Mouse (Mus musculus): ENCODE results near the gene Mrpl58. TPM values are rescaled to one million over a fixed set of nuclear protein-coding genes. Genes with fewer than 3 reads are reported as not detected.

The Mrpl58 gene
- polyA plus RNA-seq, 1 experiment: 146 TPM

GRCm38 (mm10) chr11:115366706-115367394 is 36.7 kb upstream of the Mrpl58 start:
- no peak overlapping the region for H3K27ac ChIP-seq (ENCODE audit: insufficient read depth, low read depth, low read length)
- DNase-seq: no peak
- no peaks in the 10 kb centered on the region for H3K36me3 ChIP-seq (ENCODE audit: control insufficient read depth, insufficient read depth, low read length)
- TF ChIP-seq CTCF (conservative IDR thresholded peaks at IDR 0.05; ENCODE audit: insufficient read depth, insufficient read length, low read depth, low read length) (no peak), POLR2A (IDR thresholded peaks at IDR 0.05; ENCODE audit: low read depth, low read length) (no peak)
- no peaks in the 10 kb centered on the region for H3K4me1 ChIP-seq (ENCODE audit: control insufficient read depth, insufficient read depth, low read length)
- H3K4me3 ChIP-seq (ENCODE audit: insufficient read depth, low read depth, low read length): peak overlapping the region; percentile 60
- 13% methylated on average over 28 of the region's 28 CpGs for WGBS
- H3K27me3 ChIP-seq (replicated peaks; ENCODE audit: control insufficient read depth, insufficient read depth, low read length): no peaks in the 10 kb centered on the region

- Histone ChIP-seq H3K4me3 (ENCODE audit: insufficient read depth, low read depth, low read length) (peak within 1 kb of the TSS; percentile 60), H3K27ac (ENCODE audit: insufficient read depth, low read depth, low read length) (no peak within 1 kb of the TSS), H3K27me3 (replicated peaks; ENCODE audit: control insufficient read depth, insufficient read depth, low read length) (no peaks in the 10 kb centered on the region), H3K4me1 (ENCODE audit: control insufficient read depth, insufficient read depth, low read length) (no peaks in the 10 kb centered on the region), H3K36me3 (ENCODE audit: control insufficient read depth, insufficient read depth, low read length) (no peaks in the 10 kb centered on the region)
- peak; percentile 89 for DNase-seq
- TF ChIP-seq POLR2A (IDR thresholded peaks at IDR 0.05; ENCODE audit: low read depth, low read length) (no peak), CTCF (conservative IDR thresholded peaks at IDR 0.05; ENCODE audit: insufficient read depth, insufficient read length, low read depth, low read length) (no peak)
- WGBS: under 1% methylated on average over 39 of the region's 39 CpGs
These were observed 36.1 kb upstream of the Mrpl58 start, which contains the start of gene Hid1 for GRCm38 (mm10) chr11:115367395-115367944. TSS of gene Hid1 (minus strand) at chr11:115367756.

- no peak for DNase-seq
- Histone ChIP-seq H3K4me1 (ENCODE audit: control insufficient read depth, insufficient read depth, low read length) (peaks cover 5% of the 10 kb centered on the region), H3K4me3 (ENCODE audit: insufficient read depth, low read depth, low read length) (no peak overlapping the region), H3K27ac (ENCODE audit: insufficient read depth, low read depth, low read length) (no peak overlapping the region), H3K36me3 (ENCODE audit: control insufficient read depth, insufficient read depth, low read length) (no peaks in the 10 kb centered on the region), H3K27me3 (replicated peaks; ENCODE audit: control insufficient read depth, insufficient read depth, low read length) (no peaks in the 10 kb centered on the region)
- TF ChIP-seq POLR2A (IDR thresholded peaks at IDR 0.05; ENCODE audit: low read depth, low read length): no peak
- no peak for TF ChIP-seq CTCF (conservative IDR thresholded peaks at IDR 0.05; ENCODE audit: insufficient read depth, insufficient read length, low read depth, low read length)
- 72% methylated on average over 7 of the region's 7 CpGs for WGBS
These were observed 33.2 kb upstream of the Mrpl58 start for GRCm38 (mm10) chr11:115370368-115370767.

- H3K4me3 ChIP-seq (ENCODE audit: insufficient read depth, low read depth, low read length): no peak overlapping the region
- DNase-seq: no peak
- H3K27me3 ChIP-seq (replicated peaks; ENCODE audit: control insufficient read depth, insufficient read depth, low read length): no peaks in the 10 kb centered on the region
- no peak for TF ChIP-seq POLR2A (IDR thresholded peaks at IDR 0.05; ENCODE audit: low read depth, low read length)
- TF ChIP-seq CTCF (conservative IDR thresholded peaks at IDR 0.05; ENCODE audit: insufficient read depth, insufficient read length, low read depth, low read length): no peak
- H3K4me1 ChIP-seq (ENCODE audit: control insufficient read depth, insufficient read depth, low read length): peaks cover 5% of the 10 kb centered on the region
- 75% methylated on average over 8 of the region's 8 CpGs for WGBS
- no peak overlapping the region for H3K27ac ChIP-seq (ENCODE audit: insufficient read depth, low read depth, low read length)
- H3K36me3 ChIP-seq (ENCODE audit: control insufficient read depth, insufficient read depth, low read length): no peaks in the 10 kb centered on the region
These were observed 32.2 kb upstream of the Mrpl58 start for GRCm38 (mm10) chr11:115371354-115371753.

GRCm38 (mm10) chr11:115372015-115372414 is 31.5 kb upstream of the Mrpl58 start:
- Histone ChIP-seq H3K27me3 (replicated peaks; ENCODE audit: control insufficient read depth, insufficient read depth, low read length) (no peaks in the 10 kb centered on the region), H3K4me1 (ENCODE audit: control insufficient read depth, insufficient read depth, low read length) (peaks cover 5% of the 10 kb centered on the region), H3K36me3 (ENCODE audit: control insufficient read depth, insufficient read depth, low read length) (no peaks in the 10 kb centered on the region), H3K27ac (ENCODE audit: insufficient read depth, low read depth, low read length) (no peak overlapping the region), H3K4me3 (ENCODE audit: insufficient read depth, low read depth, low read length) (no peak overlapping the region)
- no peak for TF ChIP-seq POLR2A (IDR thresholded peaks at IDR 0.05; ENCODE audit: low read depth, low read length)
- no peak for TF ChIP-seq CTCF (conservative IDR thresholded peaks at IDR 0.05; ENCODE audit: insufficient read depth, insufficient read length, low read depth, low read length)
- DNase-seq: no peak
- 79% methylated on average over 1 of the region's 1 CpGs for WGBS

GRCm38 (mm10) chr11:115372737-115373136 is 30.8 kb upstream of the Mrpl58 start:
- H3K27me3 ChIP-seq (replicated peaks; ENCODE audit: control insufficient read depth, insufficient read depth, low read length): no peaks in the 10 kb centered on the region
- H3K27ac ChIP-seq (ENCODE audit: insufficient read depth, low read depth, low read length): no peak overlapping the region
- no peak overlapping the region for H3K4me3 ChIP-seq (ENCODE audit: insufficient read depth, low read depth, low read length)
- WGBS: 65% methylated on average over 2 of the region's 2 CpGs
- TF ChIP-seq POLR2A (IDR thresholded peaks at IDR 0.05; ENCODE audit: low read depth, low read length): no peak
- no peaks in the 10 kb centered on the region for H3K36me3 ChIP-seq (ENCODE audit: control insufficient read depth, insufficient read depth, low read length)
- no peak for DNase-seq
- H3K4me1 ChIP-seq (ENCODE audit: control insufficient read depth, insufficient read depth, low read length): peaks cover 5% of the 10 kb centered on the region

GRCm38 (mm10) chr11:115373805-115374694 is 29.5 kb upstream of the Mrpl58 start:
- Histone ChIP-seq H3K27me3 (replicated peaks; ENCODE audit: control insufficient read depth, insufficient read depth, low read length) (no peaks in the 10 kb centered on the region), H3K27ac (ENCODE audit: insufficient read depth, low read depth, low read length) (no peak overlapping the region), H3K36me3 (ENCODE audit: control insufficient read depth, insufficient read depth, low read length) (no peaks in the 10 kb centered on the region), H3K4me1 (ENCODE audit: control insufficient read depth, insufficient read depth, low read length) (peaks cover 5% of the 10 kb centered on the region), H3K4me3 (ENCODE audit: insufficient read depth, low read depth, low read length) (peak overlapping the region; percentile 47)
- peak; percentile 71 for DNase-seq
- TF ChIP-seq CTCF (conservative IDR thresholded peaks at IDR 0.05; ENCODE audit: insufficient read depth, insufficient read length, low read depth, low read length): no peak
- no peak for TF ChIP-seq POLR2A (IDR thresholded peaks at IDR 0.05; ENCODE audit: low read depth, low read length)
- 3% methylated on average over 30 of the region's 30 CpGs for WGBS

All from kidney, adult 2 months (tissue).